ENCODE assay signal across 27 mouse cellular contexts in the genomic region with DNA sequence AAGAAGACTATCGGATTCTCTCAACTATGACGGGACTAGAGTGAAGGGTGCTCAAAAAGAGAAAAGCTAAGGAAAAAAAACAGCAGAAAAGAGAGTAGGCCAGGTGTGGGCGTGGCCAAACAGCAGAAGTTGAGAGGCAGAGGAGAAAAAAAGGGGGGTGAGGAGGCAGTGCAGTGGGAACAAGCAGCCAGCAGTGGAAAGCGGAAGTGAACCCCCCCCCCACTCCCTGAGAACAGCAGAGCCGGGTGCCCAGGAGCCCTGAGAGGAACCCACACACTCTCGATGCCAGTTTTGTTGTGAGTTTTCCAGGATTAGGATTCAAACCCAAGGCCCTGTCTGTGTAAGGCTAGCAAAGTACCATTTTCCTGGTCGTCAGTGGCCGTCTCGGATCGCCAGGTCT. TPM values are rescaled to one million over a fixed set of nuclear protein-coding genes. Genes with fewer than 3 reads are reported as not detected.
DNase-seq lines count a peak whose midpoint lies in the region; ATAC-seq and TF ChIP-seq lines count a peak whose summit lies in the region.
"Had no signal": no experiment of that assay in that cellular context is flagged by ENCODE, and none has a peak within 500 bp of the region (broad histone marks: within the 10 kb centered on the region; RNA-seq: fewer than 3 reads in every experiment).

No protein-coding gene starts in this region.

- peaks cover 90% of the 10 kb centered on the region for H3K36me3 ChIP-seq in liver, adult 2 months (ENCODE audit: control insufficient read depth, insufficient read depth, low read length)
- H3K36me3 ChIP-seq in splenic B cell, adult 2 months (ENCODE audit: control insufficient read depth, insufficient read depth, low read length, poor library complexity, severe bottlenecking), result peaks cover 36% of the 10 kb centered on the region
- H3K36me3 ChIP-seq in forebrain, embryonic 10.5 days (replicated peaks), result peaks cover 94% of the 10 kb centered on the region

- no peak for TF ChIP-seq CTCF in liver, adult 2 months (IDR thresholded peaks at IDR 0.05; ENCODE audit: low read depth, low read length)

- no peaks in the 10 kb centered on the region for H3K79me2 ChIP-seq in liver, adult 2 months (ENCODE audit: control insufficient read depth, insufficient read depth, low read length)

- no peak overlapping the region for H3K27ac ChIP-seq in liver, adult 2 months (replicated peaks; ENCODE audit: insufficient read depth, low read depth, low read length)
- H3K27ac ChIP-seq in forebrain, embryonic 10.5 days, result no peak overlapping the region
- H3K27ac ChIP-seq: embryonic facial prominence, embryonic 13.5 days; embryonic facial prominence, embryonic 15.5 days; forebrain, embryonic 13.5 days; forebrain, embryonic 15.5 days had no signal

- no peak for TF ChIP-seq POLR2A in liver, adult 2 months (IDR thresholded peaks at IDR 0.05; ENCODE audit: extremely low read depth, insufficient read depth, low read length)

- H3K9me3 ChIP-seq in forebrain, embryonic 10.5 days, result no peaks in the 10 kb centered on the region
- H3K9me3 ChIP-seq: embryonic facial prominence, embryonic 13.5 days; embryonic facial prominence, embryonic 15.5 days; forebrain, embryonic 13.5 days; forebrain, embryonic 15.5 days had no signal

- ATAC-seq in granulocyte monocyte progenitor cell, adult 5-6 weeks (replicated peaks; ENCODE audit: poor library complexity, severe bottlenecking), result peak; percentile 86
- peak; percentile 56; the same call in 1 of the 2 replicates for ATAC-seq in megakaryocyte, adult 5-6 weeks (ENCODE audit: poor library complexity, severe bottlenecking)
- ATAC-seq: CD4-positive, CD25-positive, alpha-beta regulatory T cell, adult 4 months; forebrain, embryonic 13.5 days; forebrain, embryonic 15.5 days; forebrain, postnatal 0 days had no signal

- no peak overlapping the region for H3K9ac ChIP-seq in liver, adult 2 months (ENCODE audit: low read depth, low read length)
- H3K9ac ChIP-seq: embryonic facial prominence, embryonic 13.5 days; embryonic facial prominence, embryonic 15.5 days; forebrain, embryonic 13.5 days; forebrain, embryonic 15.5 days; forebrain, postnatal 0 days had no signal

- DNase-seq in liver, adult 2 months (ENCODE audit: extremely low read depth, low read depth, low spot score), result peak; percentile 19
- DNase-seq in liver, result no peak
- peak; percentile 19 for DNase-seq in splenic B cell, adult 2 months (ENCODE audit: low read depth, low spot score)
- no peak for DNase-seq in gastrocnemius, postnatal 14 days
- DNase-seq in gastrocnemius, adult 8-10 months (ENCODE audit: low spot score in 2 of 2), result no peak
- no peak for DNase-seq in forebrain, embryonic 10.5 days (ENCODE audit: extremely low spot score, low spot score)
- DNase-seq: adrenal gland, adult 2 months; adrenal gland, postnatal 10 days; adrenal gland, postnatal 25 days; B cell, adult 2 months; cerebellum, adult 11-12 months; cerebellum, adult 2 months; cerebellum, adult 9-10 months; cerebellum, postnatal 10 days; cerebellum, postnatal 25 days; embryo, embryonic 11 days; forebrain, postnatal 0 days had no signal

- 72% methylated on average over 10 of the region's 10 CpGs for WGBS in liver, adult 2 months
- 93% methylated on average over 10 of the region's 10 CpGs for WGBS in forebrain, embryonic 10.5 days

- peaks cover 32% of the 10 kb centered on the region for H3K4me1 ChIP-seq in liver, adult 2 months (ENCODE audit: control insufficient read depth, insufficient read depth, low read length)
- H3K4me1 ChIP-seq in forebrain, embryonic 10.5 days, result peaks cover 13% of the 10 kb centered on the region

- no peak overlapping the region for H3K4me3 ChIP-seq in liver, adult 2 months (ENCODE audit: insufficient read depth, low read depth, low read length)
- H3K4me3 ChIP-seq in forebrain, embryonic 10.5 days, result no peak overlapping the region
- H3K4me3 ChIP-seq: embryonic facial prominence, embryonic 13.5 days; embryonic facial prominence, embryonic 15.5 days; erythroblast, embryonic 14.5 days; forebrain, embryonic 13.5 days; forebrain, embryonic 15.5 days had no signal

- intact Hi-C loops in gastrocnemius, postnatal 14 days (cut with DNase I; ENCODE audit: low total_unique reads), result loop anchor here (5.0 kb wide), 1 partner anchor 88 kb away; no protein-coding TSS in a partner anchor

- no peaks in the 10 kb centered on the region for H3K27me3 ChIP-seq in liver, adult 2 months (ENCODE audit: control insufficient read depth, insufficient read depth, low read length)
- H3K27me3 ChIP-seq in splenic B cell, adult 2 months (ENCODE audit: control insufficient read depth, insufficient read depth, low read length, poor library complexity, severe bottlenecking), result no peaks in the 10 kb centered on the region
- H3K27me3 ChIP-seq in forebrain, embryonic 10.5 days (ENCODE audit: poor library complexity, severe bottlenecking), result no peaks in the 10 kb centered on the region
- H3K27me3 ChIP-seq: CH12.LX; embryonic facial prominence, embryonic 13.5 days; embryonic facial prominence, embryonic 15.5 days; forebrain, embryonic 13.5 days; forebrain, embryonic 15.5 days had no signal

RNA-seq across cellular contexts. Expression of gene Cat, which starts 25.9 kb away (rescaled TPM):
- 1,807 and 1,852 TPM in 2 replicates for total RNA-seq in liver, adult 2 months (2014; rRNA removed)
- polyA plus RNA-seq in liver, adult 2 months (2012; rRNA removed), result 1,476 and 1,516 TPM in 2 replicates
- total RNA-seq in granulocyte monocyte progenitor cell, adult 5-6 weeks (2014; fragmentation: Nextera tagmentation), result 77.7 and 79.5 TPM in 2 replicates
- total RNA-seq in granulocyte monocyte progenitor cell, adult 5-6 weeks (2017), result 34.7 and 44.5 TPM in 2 replicates
- total RNA-seq in megakaryocyte, adult 5-6 weeks (2015), result 114 and 125 TPM in 2 replicates
- 42.0 and 45.3 TPM in 2 replicates for total RNA-seq in megakaryocyte, adult 5-6 weeks (2017)
- total RNA-seq in gastrocnemius, postnatal 14 days (2021), result 10 to 100 TPM; 75.6 to 78.0 TPM
- 100 to 1,000 TPM in 2 of 4 experiments, 10 to 100 TPM in 2; 85.9 to 103 (median 95.5) TPM for total RNA-seq in gastrocnemius, adult 8-10 months (2022)
- polyA plus RNA-seq in forebrain, embryonic 10.5 days (2016; fragmentation: Nextera tagmentation; extraction: Ambion mirVana), result 96.7 and 98.2 TPM in 2 replicates

RNA-seq across cellular contexts. Expression of gene Elf5, which starts 47.6 kb away (rescaled TPM):
- not detected in 2 replicates for total RNA-seq in liver, adult 2 months (2014; rRNA removed)
- not detected in 2 replicates for polyA plus RNA-seq in liver, adult 2 months (2012; rRNA removed)
- not detected in 2 replicates for total RNA-seq in granulocyte monocyte progenitor cell, adult 5-6 weeks (2014; fragmentation: Nextera tagmentation)
- not detected in 2 replicates for total RNA-seq in granulocyte monocyte progenitor cell, adult 5-6 weeks (2017)
- total RNA-seq in megakaryocyte, adult 5-6 weeks (2015), result 0.04 TPM in 1 of 2 replicates, not detected in the other
- not detected in 2 replicates for total RNA-seq in megakaryocyte, adult 5-6 weeks (2017)
- not detected for total RNA-seq in gastrocnemius, postnatal 14 days (2021)
- under 1 TPM in 2 of 4 experiments, not detected in 2; 0.17 to 0.63 TPM for total RNA-seq in gastrocnemius, adult 8-10 months (2022)
- 0.07 TPM in 1 of 2 replicates, not detected in the other for polyA plus RNA-seq in forebrain, embryonic 10.5 days (2016; fragmentation: Nextera tagmentation; extraction: Ambion mirVana)
- total RNA-seq: adrenal gland, adult 2 months; adrenal gland, postnatal 10 days; adrenal gland, postnatal 25 days; CH12.LX; forebrain, postnatal 0 days; MEL had no signal
- polyA plus RNA-seq: adrenal gland, adult 2 months; CD4-positive, CD25-positive, alpha-beta regulatory T cell, adult 4 months; erythroblast, embryonic 14.5 days; forebrain, embryonic 13.5 days; forebrain, embryonic 15.5 days; forebrain, postnatal 0 days had no signal

Comparison
In these comparisons a context has a peak if more than half of its experiments do, and no peak if none do; other contexts are left out.
1. DNase-seq: peak in liver, adult 2 months (single experiment) and splenic B cell, adult 2 months (single experiment); none in liver (single experiment), gastrocnemius, postnatal 14 days (single experiment), gastrocnemius, adult 8-10 months (0 of 2) and forebrain, embryonic 10.5 days (single experiment).
2. RNA of gene Cat, which starts 25.9 kb away (total RNA-seq): 1,807 to 1,852 TPM in liver, adult 2 months; 42.0 to 125 TPM in megakaryocyte, adult 5-6 weeks, 85.9 to 103 TPM in gastrocnemius, adult 8-10 months, 34.7 to 79.5 TPM in granulocyte monocyte progenitor cell, adult 5-6 weeks and 75.6 to 78.0 TPM in gastrocnemius, postnatal 14 days; every median in the first group is over 10 times any median in the second.